Mouse (Mus musculus): ENCODE data around the gene Pld5. TPM values are rescaled to one million over a fixed set of nuclear protein-coding genes. Genes with fewer than 3 reads are reported as not detected.

Gene Pld5
- polyA plus RNA-seq, 1 experiment from 2014 or later, result 4.6 TPM

GRCm38 (mm10) chr1:176197036-176197766 is 77.9 kb downstream of the Pld5 start:
- Histone ChIP-seq H3K4me3 (replicated peaks; ENCODE audit: low read depth, low read length) (no peak overlapping the region), H3K4me1 (ENCODE audit: control insufficient read depth, insufficient read depth, low read length) (no peaks in the 10 kb centered on the region), H3K36me3 (ENCODE audit: control insufficient read depth, insufficient read depth, low read length) (no peaks in the 10 kb centered on the region), H3K27ac (replicated peaks; ENCODE audit: low read depth, low read length) (no peak overlapping the region), H3K4me2 (ENCODE audit: low read length) (no peak overlapping the region), H3K27me3 (ENCODE audit: control insufficient read depth, insufficient read depth, low read length) (no peaks in the 10 kb centered on the region), H3K9ac (replicated peaks; ENCODE audit: low read length) (no peak overlapping the region), H3K9me3 (ENCODE audit: control insufficient read depth, low read length) (no peaks in the 10 kb centered on the region)
- DNase-seq, result no peak
- ATAC-seq (ENCODE audit: low FRiP score, low TSS enrichment), result no peak
- 84% methylated on average over 6 of the region's 6 CpGs for WGBS

GRCm38 (mm10) chr1:176196341-176196740 is 78.8 kb downstream of the Pld5 start:
- 90% methylated on average over 4 of the region's 4 CpGs for WGBS
- no peak for ATAC-seq (ENCODE audit: low FRiP score, low TSS enrichment)

GRCm38 (mm10) chr1:176194727-176195126 is 80.4 kb downstream of the Pld5 start:
- 87% methylated on average over 2 of the region's 2 CpGs for WGBS
- Histone ChIP-seq H3K27ac (replicated peaks; ENCODE audit: low read depth, low read length) (no peak overlapping the region), H3K4me1 (ENCODE audit: control insufficient read depth, insufficient read depth, low read length) (no peaks in the 10 kb centered on the region)

More at GRCm38 (mm10) chr1:176196341-176196740, 78.8 kb downstream of the Pld5 start:
- Histone ChIP-seq H3K4me3 (replicated peaks; ENCODE audit: low read depth, low read length) (no peak overlapping the region), H3K9ac (replicated peaks; ENCODE audit: low read length) (no peak overlapping the region), H3K4me1 (ENCODE audit: control insufficient read depth, insufficient read depth, low read length) (no peaks in the 10 kb centered on the region), H3K4me2 (ENCODE audit: low read length) (no peak overlapping the region), H3K27me3 (ENCODE audit: control insufficient read depth, insufficient read depth, low read length) (no peaks in the 10 kb centered on the region), H3K9me3 (ENCODE audit: control insufficient read depth, low read length) (no peaks in the 10 kb centered on the region), H3K27ac (replicated peaks; ENCODE audit: low read depth, low read length) (no peak overlapping the region), H3K36me3 (ENCODE audit: control insufficient read depth, insufficient read depth, low read length) (no peaks in the 10 kb centered on the region)
- DNase-seq, result no peak

GRCm38 (mm10) chr1:176183991-176184390 is 91.1 kb downstream of the Pld5 start:
- H3K4me1 ChIP-seq (ENCODE audit: control insufficient read depth, insufficient read depth, low read length), result no peaks in the 10 kb centered on the region
- no peaks in the 10 kb centered on the region for H3K9me3 ChIP-seq (ENCODE audit: control insufficient read depth, low read length)
- H3K4me3 ChIP-seq (replicated peaks; ENCODE audit: low read depth, low read length), result no peak overlapping the region
- H3K27ac ChIP-seq (replicated peaks; ENCODE audit: low read depth, low read length), result no peak overlapping the region
- no peaks in the 10 kb centered on the region for H3K27me3 ChIP-seq (ENCODE audit: control insufficient read depth, insufficient read depth, low read length)
- H3K4me2 ChIP-seq (ENCODE audit: low read length), result no peak overlapping the region
- no peaks in the 10 kb centered on the region for H3K36me3 ChIP-seq (ENCODE audit: control insufficient read depth, insufficient read depth, low read length)
- DNase-seq (peak; percentile 40), ATAC-seq (ENCODE audit: low FRiP score, low TSS enrichment) (no peak)
- H3K9ac ChIP-seq (replicated peaks; ENCODE audit: low read length), result no peak overlapping the region
- WGBS, result 67% methylated on average over 6 of the region's 6 CpGs

More at GRCm38 (mm10) chr1:176194727-176195126, 80.4 kb downstream of the Pld5 start:
- Histone ChIP-seq H3K36me3 (ENCODE audit: control insufficient read depth, insufficient read depth, low read length) (no peaks in the 10 kb centered on the region), H3K9ac (replicated peaks; ENCODE audit: low read length) (no peak overlapping the region), H3K4me3 (replicated peaks; ENCODE audit: low read depth, low read length) (no peak overlapping the region), H3K4me2 (ENCODE audit: low read length) (no peak overlapping the region), H3K27me3 (ENCODE audit: control insufficient read depth, insufficient read depth, low read length) (no peaks in the 10 kb centered on the region), H3K9me3 (ENCODE audit: control insufficient read depth, low read length) (no peaks in the 10 kb centered on the region)
- ATAC-seq (ENCODE audit: low FRiP score, low TSS enrichment), result no peak
- DNase-seq, result no peak

GRCm38 (mm10) chr1:176174971-176175370 is 100.1 kb downstream of the Pld5 start:
- Histone ChIP-seq H3K4me1 (ENCODE audit: control insufficient read depth, insufficient read depth, low read length) (no peaks in the 10 kb centered on the region), H3K4me3 (replicated peaks; ENCODE audit: low read depth, low read length) (no peak overlapping the region), H3K27me3 (ENCODE audit: control insufficient read depth, insufficient read depth, low read length) (no peaks in the 10 kb centered on the region), H3K9ac (replicated peaks; ENCODE audit: low read length) (no peak overlapping the region), H3K36me3 (ENCODE audit: control insufficient read depth, insufficient read depth, low read length) (no peaks in the 10 kb centered on the region), H3K9me3 (ENCODE audit: control insufficient read depth, low read length) (no peaks in the 10 kb centered on the region), H3K4me2 (ENCODE audit: low read length) (no peak overlapping the region), H3K27ac (replicated peaks; ENCODE audit: low read depth, low read length) (no peak overlapping the region)
- DNase-seq, result no peak
- no peak for ATAC-seq (ENCODE audit: low FRiP score, low TSS enrichment)
- WGBS, result 83% methylated on average over 1 of the region's 1 CpGs

- Histone ChIP-seq H3K36me3 (ENCODE audit: control insufficient read depth, insufficient read depth, low read length) (no peaks in the 10 kb centered on the region), H3K9ac (replicated peaks; ENCODE audit: low read length) (no peak overlapping the region), H3K9me3 (ENCODE audit: control insufficient read depth, low read length) (no peaks in the 10 kb centered on the region), H3K4me2 (ENCODE audit: low read length) (no peak overlapping the region), H3K4me1 (ENCODE audit: control insufficient read depth, insufficient read depth, low read length) (peaks cover 16% of the 10 kb centered on the region), H3K4me3 (replicated peaks; ENCODE audit: low read depth, low read length) (no peak overlapping the region), H3K27me3 (ENCODE audit: control insufficient read depth, insufficient read depth, low read length) (no peaks in the 10 kb centered on the region), H3K27ac (replicated peaks; ENCODE audit: low read depth, low read length) (no peak overlapping the region; the same call in 1 of the 2 replicates)
- peak; percentile 7 for DNase-seq
- WGBS, result 55% methylated on average over 5 of the region's 5 CpGs
- ATAC-seq (ENCODE audit: low FRiP score, low TSS enrichment), result no peak
These were observed 107.3 kb downstream of the Pld5 start for GRCm38 (mm10) chr1:176167784-176168183.

- Histone ChIP-seq H3K4me2 (ENCODE audit: low read length) (no peak overlapping the region), H3K27ac (replicated peaks; ENCODE audit: low read depth, low read length) (0 out of 2 replicates have a peak overlapping the region, but pooled peaks have one; percentile 13), H3K9ac (replicated peaks; ENCODE audit: low read length) (no peak overlapping the region), H3K36me3 (ENCODE audit: control insufficient read depth, insufficient read depth, low read length) (no peaks in the 10 kb centered on the region), H3K27me3 (ENCODE audit: control insufficient read depth, insufficient read depth, low read length) (no peaks in the 10 kb centered on the region), H3K4me3 (replicated peaks; ENCODE audit: low read depth, low read length) (no peak overlapping the region), H3K4me1 (ENCODE audit: control insufficient read depth, insufficient read depth, low read length) (peaks cover 16% of the 10 kb centered on the region), H3K9me3 (ENCODE audit: control insufficient read depth, low read length) (no peaks in the 10 kb centered on the region)
- 34% methylated on average over 2 of the region's 2 CpGs for WGBS
- no peak for ATAC-seq (ENCODE audit: low FRiP score, low TSS enrichment)
- DNase-seq, result peak; percentile 53
These were observed 108.0 kb downstream of the Pld5 start for GRCm38 (mm10) chr1:176167114-176167513.

- no peaks in the 10 kb centered on the region for H3K27me3 ChIP-seq (ENCODE audit: control insufficient read depth, insufficient read depth, low read length)
- H3K4me2 ChIP-seq (ENCODE audit: low read length), result no peak overlapping the region
- no peak overlapping the region for H3K9ac ChIP-seq (replicated peaks; ENCODE audit: low read length)
- no peaks in the 10 kb centered on the region for H3K36me3 ChIP-seq (ENCODE audit: control insufficient read depth, insufficient read depth, low read length)
- no peaks in the 10 kb centered on the region for H3K4me1 ChIP-seq (ENCODE audit: control insufficient read depth, insufficient read depth, low read length)
- WGBS, result 87% methylated on average over 6 of the region's 6 CpGs
- H3K9me3 ChIP-seq (ENCODE audit: control insufficient read depth, low read length), result peaks cover 8% of the 10 kb centered on the region
- ATAC-seq (ENCODE audit: low FRiP score, low TSS enrichment) (no peak), DNase-seq (no peak)
- H3K27ac ChIP-seq (replicated peaks; ENCODE audit: low read depth, low read length), result no peak overlapping the region
- no peak overlapping the region for H3K4me3 ChIP-seq (replicated peaks; ENCODE audit: low read depth, low read length)
These were observed 129.8 kb downstream of the Pld5 start for GRCm38 (mm10) chr1:176145306-176145705.

- WGBS, result 94% methylated on average over 8 of the region's 8 CpGs
- H3K4me1 ChIP-seq (ENCODE audit: control insufficient read depth, insufficient read depth, low read length), result no peaks in the 10 kb centered on the region
These were observed 140.7 kb downstream of the Pld5 start for GRCm38 (mm10) chr1:176134379-176134778.

More at GRCm38 (mm10) chr1:176134379-176134778, 140.7 kb downstream of the Pld5 start:
- DNase-seq (no peak), ATAC-seq (ENCODE audit: low FRiP score, low TSS enrichment) (no peak)
- no peaks in the 10 kb centered on the region for H3K27me3 ChIP-seq (ENCODE audit: control insufficient read depth, insufficient read depth, low read length)
- no peak overlapping the region for H3K27ac ChIP-seq (replicated peaks; ENCODE audit: low read depth, low read length)
- H3K4me2 ChIP-seq (ENCODE audit: low read length), result no peak overlapping the region
- H3K36me3 ChIP-seq (ENCODE audit: control insufficient read depth, insufficient read depth, low read length), result no peaks in the 10 kb centered on the region
- H3K9me3 ChIP-seq (ENCODE audit: control insufficient read depth, low read length), result no peaks in the 10 kb centered on the region
- no peak overlapping the region for H3K4me3 ChIP-seq (replicated peaks; ENCODE audit: low read depth, low read length)
- H3K9ac ChIP-seq (replicated peaks; ENCODE audit: low read length), result no peak overlapping the region
